Comparison of ENCODE assay signal across 9 mouse cellular contexts in genomic region chr12:30910860-30911259, GRCm38 (mm10). TPM values are rescaled to one million over a fixed set of nuclear protein-coding genes. Genes with fewer than 3 reads are reported as not detected.
A peak's percentile ranks its signal among the peaks of the same experiment; 100 is the strongest.
DNase-seq lines count a peak whose midpoint lies in the region; ATAC-seq and TF ChIP-seq lines count a peak whose summit lies in the region.
"Had no signal": no experiment of that assay in that cellular context is flagged by ENCODE, and none has a peak within 500 bp of the region (broad histone marks: within the 10 kb centered on the region; RNA-seq: fewer than 3 reads in every experiment).

No protein-coding gene starts in this region.

- H3K9me3 ChIP-seq in heart, embryonic 10.5 days: no peaks in the 10 kb centered on the region
- H3K9me3 ChIP-seq in CH12.LX (replicated peaks; ENCODE audit: low read length): no peaks in the 10 kb centered on the region
- no peaks in the 10 kb centered on the region for H3K9me3 ChIP-seq in limb, embryonic 10.5 days (replicated peaks)

- no peaks in the 10 kb centered on the region for H3K27me3 ChIP-seq in heart, embryonic 10.5 days (ENCODE audit: insufficient read depth, poor library complexity, severe bottlenecking)
- H3K27me3 ChIP-seq in CH12.LX (replicated peaks): peaks cover 13% of the 10 kb centered on the region
- peaks cover 6% of the 10 kb centered on the region for H3K27me3 ChIP-seq in limb, embryonic 10.5 days (ENCODE audit: low read depth, poor library complexity, severe bottlenecking)

- dilution Hi-C loops in CH12.LX (cut with MboI; ENCODE audit: extremely low pct_ligation_motif_present, extremely low pct_unique_long_range_greater_than_20kb, low sequenced_read_pairs): no loop called here

- H3K79me2 ChIP-seq in CH12.LX (replicated peaks; ENCODE audit: control insufficient read depth, extremely low read depth, insufficient read depth, poor library complexity, severe bottlenecking): peaks cover 31% of the 10 kb centered on the region

- intact Hi-C loops in heart, postnatal 10 days (cut with DNase I): no loop called here
- intact Hi-C loops in left cerebral cortex, postnatal 14 days (cut with DNase I): no loop called here

- peak overlapping the region; percentile 80 for H3K4me3 ChIP-seq in heart, embryonic 10.5 days
- peak overlapping the region; percentile 77 to 99 (median 87) for H3K4me3 ChIP-seq in CH12.LX (replicated peaks in 1 of 3; ENCODE audit: low read depth in 2 of 3, low read length in 2 of 3, poor library complexity in 1 of 3)
- H3K4me3 ChIP-seq in limb, embryonic 10.5 days: peak overlapping the region; percentile 71
- H3K4me3 ChIP-seq in olfactory bulb, adult 2 months (ENCODE audit: insufficient read depth, low read depth, low read length): peak overlapping the region; percentile 90

- peak overlapping the region; percentile 91 for H3K27ac ChIP-seq in heart, embryonic 10.5 days
- H3K27ac ChIP-seq in CH12.LX (ENCODE audit: insufficient read depth, low read depth): no peak overlapping the region; the same call in 1 of the 2 replicates
- peak overlapping the region; percentile 90 for H3K27ac ChIP-seq in limb, embryonic 10.5 days
- no peak overlapping the region for H3K27ac ChIP-seq in olfactory bulb, adult 2 months (ENCODE audit: insufficient read depth, low read depth, low read length)

- 0 out of 2 replicates have a peak, but pooled peaks cover 3% of the 10 kb centered on the region for H3K36me3 ChIP-seq in heart, embryonic 10.5 days
- peaks cover 0 to 17% of the 10 kb centered on the region in 2 experiments for H3K36me3 ChIP-seq in CH12.LX (replicated peaks in 1 of 2; ENCODE audit: control insufficient read depth in 1 of 2, insufficient read depth in 1 of 2, low read length in 1 of 2)
- H3K36me3 ChIP-seq in limb, embryonic 10.5 days: peaks cover 3% of the 10 kb centered on the region

- no peak for TF ChIP-seq POLR2A in CH12.LX (IDR thresholded peaks at IDR 0.05; ENCODE audit: low read depth, low read length)
- no peak for TF ChIP-seq POLR2A in olfactory bulb, adult 2 months (IDR thresholded peaks at IDR 0.05; ENCODE audit: insufficient read depth, low read depth, low read length)

- H3K4me2 ChIP-seq in CH12.LX (ENCODE audit: insufficient read depth, low read depth, poor library complexity, severe bottlenecking): peak overlapping the region; percentile 92

- ATAC-seq in erythroblast, adult 5-6 weeks (replicated peaks; ENCODE audit: low FRiP score, poor library complexity, severe bottlenecking): peak; percentile 32

- TF ChIP-seq CTCF in CH12.LX (conservative IDR thresholded peaks at IDR 0.05 in 1 of 2, IDR thresholded peaks at IDR 0.05 in 1 of 2; ENCODE audit: low read depth in 2 of 2, low read length in 2 of 2): no peak
- TF ChIP-seq CTCF in olfactory bulb, adult 2 months (IDR thresholded peaks at IDR 0.05; ENCODE audit: insufficient read depth, low read depth, low read length): no peak

- H3K4me1 ChIP-seq in heart, embryonic 10.5 days: peaks cover 6% of the 10 kb centered on the region
- peaks cover 3 to 40% of the 10 kb centered on the region in 2 experiments; a peak in 3 of 4 replicates for H3K4me1 ChIP-seq in CH12.LX (ENCODE audit: control insufficient read depth in 1 of 2, insufficient read depth in 2 of 2)
- H3K4me1 ChIP-seq in limb, embryonic 10.5 days: peaks cover 10% of the 10 kb centered on the region
- peaks cover 8% of the 10 kb centered on the region; the same call in 1 of the 2 replicates for H3K4me1 ChIP-seq in olfactory bulb, adult 2 months (ENCODE audit: control insufficient read depth, insufficient read depth, low read length)

- no peak for TF ChIP-seq EP300 in CH12.LX (IDR thresholded peaks at IDR 0.05; ENCODE audit: low read length)

- TF ChIP-seq RAD21 in CH12.LX (IDR thresholded peaks at IDR 0.05; ENCODE audit: low read depth, low read length): no peak

- peak overlapping the region; percentile 75 for H3K9ac ChIP-seq in CH12.LX (ENCODE audit: insufficient read depth, low read depth)

- in situ Hi-C loops in CH12.LX (cut with MboI; ENCODE audit: low pct_ligation_motif_present, low pct_unique_long_range_greater_than_20kb, low sequenced_read_pairs): no loop called here

- no peak for DNase-seq in heart, embryonic 10.5 days (ENCODE audit: low spot score)
- DNase-seq in heart, postnatal 10 days: no peak
- peak; percentile 40 for DNase-seq in CH12.LX (ENCODE audit: extremely low read depth)
- DNase-seq in limb, embryonic 10.5 days (ENCODE audit: low spot score): no peak
- DNase-seq in frontal cortex, postnatal 10 days (ENCODE audit: low spot score in 2 of 2): no peak
- DNase-seq in left cerebral cortex, postnatal 14 days (ENCODE audit: low spot score in 2 of 2): no peak

- 13% methylated on average over 8 of the region's 8 CpGs for WGBS in heart, embryonic 10.5 days
- 24% methylated on average over 8 of the region's 8 CpGs for WGBS in limb, embryonic 10.5 days
- WGBS in olfactory bulb, adult 2 months: 16% methylated on average over 8 of the region's 8 CpGs

TF ChIP-seq in CH12.LX, 34 proteins besides CTCF, POLR2A, EP300 and RAD21:
- TF ChIP-seq ZMIZ1 (IDR thresholded peaks at IDR 0.05; ENCODE audit: low read depth, low read length) (no peak), MYC (IDR thresholded peaks at IDR 0.05; ENCODE audit: low read depth, low read length) (0 out of 2 replicates have a peak, but pooled peaks have one; percentile 49), ELF1 (IDR thresholded peaks at IDR 0.05; ENCODE audit: low read depth, low read length) (no peak), BHLHE40 (IDR thresholded peaks at IDR 0.05; ENCODE audit: low read depth, low read length) (no peak), PAX5 (IDR thresholded peaks at IDR 0.05; ENCODE audit: low read length) (no peak)
TF ChIP-seq in CH12.LX: peak in this region for 1.

RNA-seq across cellular contexts. Expression of gene Acp1, which starts 0.5 kb away (rescaled TPM):
- polyA plus RNA-seq in heart, embryonic 10.5 days (2016; fragmentation: Nextera tagmentation; extraction: Ambion mirVana): 166 and 176 TPM in 2 replicates
- total RNA-seq in heart, postnatal 10 days (2021): 10 to 100 TPM; 43.1 to 44.8 TPM
- 85.5 and 92.4 TPM in 2 replicates for total RNA-seq in CH12.LX (2012; rRNA removed)
- total RNA-seq in CH12.LX (2014; rRNA removed): 198 and 225 TPM in 2 replicates
- polyA plus RNA-seq in CH12.LX (2012; ENCODE audit: insufficient read length, low read depth): 125 and 131 TPM in 2 replicates
- total RNA-seq in erythroblast, adult 5-6 weeks (2015; ENCODE audit: low replicate concordance): 89.7 and 118 TPM in 2 replicates
- 157 and 168 TPM in 2 replicates for total RNA-seq in erythroblast, adult 5-6 weeks (2017; ENCODE audit: low replicate concordance)
- 224 and 228 TPM in 2 replicates for polyA plus RNA-seq in limb, embryonic 10.5 days (2016; fragmentation: Nextera tagmentation; extraction: Ambion mirVana)
- not detected in 2 replicates for polyA plus RNA-seq in olfactory bulb, adult 2 months (2012; ENCODE audit: insufficient read depth, insufficient read length, low replicate concordance, missing spikeins)
- total RNA-seq in left cerebral cortex, postnatal 14 days (2021): 10 to 100 TPM; 51.2 to 54.3 TPM

RNA-seq across cellular contexts. Expression of gene Sh3yl1, which starts 0.6 kb away (rescaled TPM):
- polyA plus RNA-seq in heart, embryonic 10.5 days (2016; fragmentation: Nextera tagmentation; extraction: Ambion mirVana): 11.3 and 11.5 TPM in 2 replicates
- total RNA-seq in heart, postnatal 10 days (2021): 1 to 10 TPM; 2.6 to 2.8 TPM
- total RNA-seq in CH12.LX (2012; rRNA removed) (0.46 and 0.59 TPM in 2 replicates), CH12.LX (2014; rRNA removed) (0.28 and 0.34 TPM in 2 replicates)
- 1.0 and 1.2 TPM in 2 replicates for polyA plus RNA-seq in CH12.LX (2012; ENCODE audit: insufficient read length, low read depth)
- total RNA-seq in erythroblast, adult 5-6 weeks (2015; ENCODE audit: low replicate concordance): 36.7 and 76.9 TPM in 2 replicates
- total RNA-seq in erythroblast, adult 5-6 weeks (2017; ENCODE audit: low replicate concordance): 56.0 and 76.3 TPM in 2 replicates
- polyA plus RNA-seq in limb, embryonic 10.5 days (2016; fragmentation: Nextera tagmentation; extraction: Ambion mirVana): 8.6 and 12.6 TPM in 2 replicates
- polyA plus RNA-seq in olfactory bulb, adult 2 months (2012; ENCODE audit: insufficient read depth, insufficient read length, low replicate concordance, missing spikeins): not detected in 2 replicates
- 10 to 100 TPM; 14.4 to 16.8 TPM for total RNA-seq in left cerebral cortex, postnatal 14 days (2021)

RNA-seq across cellular contexts. Expression of gene Alkal2, which starts 26.7 kb away (rescaled TPM):
- polyA plus RNA-seq in heart, embryonic 10.5 days (2016; fragmentation: Nextera tagmentation; extraction: Ambion mirVana): 0.10 TPM in 1 of 2 replicates, not detected in the other
- under 1 TPM; 0.34 to 0.35 TPM for total RNA-seq in heart, postnatal 10 days (2021)
- total RNA-seq in CH12.LX (2012; rRNA removed) (not detected in 2 replicates), CH12.LX (2014; rRNA removed) (not detected in 2 replicates)
- not detected in 2 replicates for polyA plus RNA-seq in CH12.LX (2012; ENCODE audit: insufficient read length, low read depth)
- not detected in 2 replicates for total RNA-seq in erythroblast, adult 5-6 weeks (2015; ENCODE audit: low replicate concordance)
- not detected in 2 replicates for total RNA-seq in erythroblast, adult 5-6 weeks (2017; ENCODE audit: low replicate concordance)
- polyA plus RNA-seq in limb, embryonic 10.5 days (2016; fragmentation: Nextera tagmentation; extraction: Ambion mirVana): 0.14 TPM in 1 of 2 replicates, not detected in the other
- polyA plus RNA-seq in olfactory bulb, adult 2 months (2012; ENCODE audit: insufficient read depth, insufficient read length, low replicate concordance, missing spikeins): not detected in 2 replicates
- total RNA-seq in left cerebral cortex, postnatal 14 days (2021): 1 to 10 TPM; 1.7 to 3.4 TPM
- total RNA-seq: neutrophil, adult 5-6 weeks had no signal

Comparison
In these comparisons a context has a peak if more than half of its experiments do, and no peak if none do; other contexts are left out.
1. H3K27ac ChIP-seq: peak in heart, embryonic 10.5 days (single experiment) and limb, embryonic 10.5 days (single experiment); none in CH12.LX (single experiment) and olfactory bulb, adult 2 months (single experiment).
2. RNA of gene Sh3yl1, which starts 0.6 kb away (total RNA-seq): 36.7 to 76.9 TPM in erythroblast, adult 5-6 weeks and 14.4 to 16.8 TPM in left cerebral cortex, postnatal 14 days; 2.6 to 2.8 TPM in heart, postnatal 10 days and 0.28 to 0.59 TPM in CH12.LX; every median in the first group is over 4 times any median in the second.
3. Peak in every context shown above with its lines, with median percentiles within 50 percentile points of each other: H3K4me3 ChIP-seq.